In genomic region chr7:84201151-84202068, GRCm38 (mm10) we compare ENCODE assay signal across 15 mouse cellular contexts. TPM values are rescaled to one million over a fixed set of nuclear protein-coding genes. Genes with fewer than 3 reads are reported as not detected.
DNase-seq lines count a peak whose midpoint lies in the region; ATAC-seq and TF ChIP-seq lines count a peak whose summit lies in the region.
"Had no signal": no experiment of that assay in that cellular context is flagged by ENCODE, and none has a peak within 500 bp of the region (broad histone marks: within the 10 kb centered on the region; RNA-seq: fewer than 3 reads in every experiment).

No protein-coding gene starts in this region.

- no peak overlapping the region for H3K27ac ChIP-seq in intestine, embryonic 14.5 days (ENCODE audit: low read depth)
- no peak overlapping the region for H3K27ac ChIP-seq in intestine, embryonic 16.5 days (ENCODE audit: low read length)
- H3K27ac ChIP-seq in testis, adult 2 months (ENCODE audit: control insufficient read depth, insufficient read depth, low read depth, low read length) = no peak overlapping the region
- no peak overlapping the region for H3K27ac ChIP-seq in limb, embryonic 10.5 days
- H3K27ac ChIP-seq: forebrain, embryonic 12.5 days; limb, embryonic 15.5 days; neural tube, embryonic 13.5 days had no signal

- H3K9me3 ChIP-seq in intestine, embryonic 14.5 days (ENCODE audit: control insufficient read depth, low read length) = no peaks in the 10 kb centered on the region
- H3K9me3 ChIP-seq in intestine, embryonic 16.5 days (ENCODE audit: control insufficient read depth, low read length) = no peaks in the 10 kb centered on the region
- H3K9me3 ChIP-seq in limb, embryonic 10.5 days (replicated peaks) = no peaks in the 10 kb centered on the region
- H3K9me3 ChIP-seq: forebrain, embryonic 12.5 days; limb, embryonic 15.5 days; neural tube, embryonic 13.5 days had no signal

- no peaks in the 10 kb centered on the region for H3K36me3 ChIP-seq in intestine, embryonic 14.5 days (ENCODE audit: control insufficient read depth, insufficient read depth, low read length)
- no peaks in the 10 kb centered on the region for H3K36me3 ChIP-seq in intestine, embryonic 16.5 days (ENCODE audit: control insufficient read depth, insufficient read depth, low read length)
- no peaks in the 10 kb centered on the region for H3K36me3 ChIP-seq in testis, adult 2 months (ENCODE audit: control insufficient read depth, insufficient read depth, low read length)
- H3K36me3 ChIP-seq in limb, embryonic 10.5 days = no peaks in the 10 kb centered on the region
- H3K36me3 ChIP-seq: forebrain, embryonic 12.5 days; limb, embryonic 15.5 days; neural tube, embryonic 13.5 days had no signal

- WGBS in intestine, embryonic 14.5 days = 82% methylated on average over 13 of the region's 13 CpGs
- 74% methylated on average over 13 of the region's 13 CpGs for WGBS in intestine, embryonic 16.5 days
- 91% methylated on average over 13 of the region's 13 CpGs for WGBS in limb, embryonic 10.5 days

- no peak overlapping the region for H3K9ac ChIP-seq in intestine, embryonic 14.5 days (ENCODE audit: low read length)
- H3K9ac ChIP-seq in intestine, embryonic 16.5 days (ENCODE audit: low read depth, low read length) = no peak overlapping the region
- H3K9ac ChIP-seq: forebrain, embryonic 12.5 days; limb, embryonic 15.5 days; neural tube, embryonic 13.5 days had no signal

- ATAC-seq in intestine, embryonic 14.5 days (replicated peaks; ENCODE audit: low FRiP score, low TSS enrichment, low read depth) = no peak
- ATAC-seq in intestine, embryonic 16.5 days = no peak

- H3K4me3 ChIP-seq in intestine, embryonic 14.5 days (ENCODE audit: low read depth, low read length) = no peak overlapping the region
- H3K4me3 ChIP-seq in intestine, embryonic 16.5 days (ENCODE audit: low read length) = no peak overlapping the region
- peak overlapping the region; percentile 66 for H3K4me3 ChIP-seq in testis, adult 2 months (ENCODE audit: control insufficient read depth, low read depth, low read length)
- H3K4me3 ChIP-seq in limb, embryonic 10.5 days = no peak overlapping the region
- H3K4me3 ChIP-seq: forebrain, embryonic 12.5 days; limb, embryonic 15.5 days; neural tube, embryonic 13.5 days had no signal

- no peak for TF ChIP-seq POLR2A in testis, adult 2 months (IDR thresholded peaks at IDR 0.05; ENCODE audit: control insufficient read depth, low read depth, low read length)

- H3K4me1 ChIP-seq in intestine, embryonic 14.5 days (replicated peaks; ENCODE audit: control insufficient read depth, insufficient read depth, low read length) = no peaks in the 10 kb centered on the region
- H3K4me1 ChIP-seq in intestine, embryonic 16.5 days (ENCODE audit: control insufficient read depth, insufficient read depth, low read length) = no peaks in the 10 kb centered on the region
- H3K4me1 ChIP-seq in testis, adult 2 months (ENCODE audit: control insufficient read depth, insufficient read depth, low read length) = no peaks in the 10 kb centered on the region
- no peaks in the 10 kb centered on the region for H3K4me1 ChIP-seq in limb, embryonic 10.5 days
- H3K4me1 ChIP-seq: forebrain, embryonic 12.5 days; limb, embryonic 15.5 days; neural tube, embryonic 13.5 days had no signal

- peak; percentile 38 for DNase-seq in intestine, embryonic 14.5 days (ENCODE audit: low spot score)
- no peak for DNase-seq in testis, postnatal 14 days (ENCODE audit: low spot score)
- peak; percentile 80 for DNase-seq in lung, postnatal 10 days
- DNase-seq in limb, embryonic 10.5 days (ENCODE audit: low spot score) = no peak
- DNase-seq in thymus, postnatal 14 days = no peak
- DNase-seq in Muller cell, postnatal 12 days (ENCODE audit: inconsistent ontology term) = no peak
- DNase-seq: adrenal gland, postnatal 25 days; cerebellum, adult 9-10 months; gastrocnemius, postnatal 10 days; thymus, postnatal 4 days had no signal

- no peak for TF ChIP-seq CTCF in testis, adult 2 months (IDR thresholded peaks at IDR 0.05; ENCODE audit: control insufficient read depth, insufficient read depth, insufficient replicate concordance, low read depth, low read length)

- H3K4me2 ChIP-seq in intestine, embryonic 14.5 days (ENCODE audit: low read length) = no peak overlapping the region
- H3K4me2 ChIP-seq in intestine, embryonic 16.5 days (ENCODE audit: low read depth, low read length) = no peak overlapping the region
- H3K4me2 ChIP-seq: forebrain, embryonic 12.5 days; limb, embryonic 15.5 days; neural tube, embryonic 13.5 days had no signal

- H3K27me3 ChIP-seq in intestine, embryonic 14.5 days (replicated peaks; ENCODE audit: control insufficient read depth, insufficient read depth, low read length) = no peaks in the 10 kb centered on the region
- H3K27me3 ChIP-seq in intestine, embryonic 16.5 days (replicated peaks; ENCODE audit: control insufficient read depth, insufficient read depth, low read length) = no peaks in the 10 kb centered on the region
- no peaks in the 10 kb centered on the region for H3K27me3 ChIP-seq in testis, adult 2 months (ENCODE audit: control insufficient read depth, insufficient read depth, low read length)
- H3K27me3 ChIP-seq in limb, embryonic 10.5 days (ENCODE audit: low read depth, poor library complexity, severe bottlenecking) = no peaks in the 10 kb centered on the region
- H3K27me3 ChIP-seq: forebrain, embryonic 12.5 days; limb, embryonic 15.5 days; neural tube, embryonic 13.5 days had no signal

RNA-seq across cellular contexts. Expression of gene Abhd17c, which starts 49.7 kb away (rescaled TPM):
- 20.6 and 41.9 TPM in 2 replicates for polyA plus RNA-seq in intestine, embryonic 14.5 days (2014; fragmentation: Nextera tagmentation; extraction: Ambion mirVana)
- polyA plus RNA-seq in intestine, embryonic 16.5 days (2015; fragmentation: Nextera tagmentation; extraction: Ambion mirVana) = 12.5 and 15.1 TPM in 2 replicates
- polyA plus RNA-seq in testis, adult 2 months (2012; rRNA removed) = 16.2 and 19.4 TPM in 2 replicates
- polyA plus RNA-seq in limb, embryonic 10.5 days (2016; fragmentation: Nextera tagmentation; extraction: Ambion mirVana) = 46.2 and 53.6 TPM in 2 replicates

Comparison
In these comparisons a context has a peak if more than half of its experiments do, and no peak if none do; other contexts are left out.
1. DNase-seq: peak in intestine, embryonic 14.5 days (single experiment) and lung, postnatal 10 days (single experiment); none in testis, postnatal 14 days (single experiment), limb, embryonic 10.5 days (single experiment), thymus, postnatal 14 days (single experiment) and Muller cell, postnatal 12 days (single experiment).